Mouse (Mus musculus) midbrain, embryonic 12.5 days (tissue): ENCODE results near the gene A130010J15Rik. TPM values are rescaled to one million over a fixed set of nuclear protein-coding genes. Genes with fewer than 3 reads are reported as not detected.

Source experiments
- ATAC-seq: fragments of 200-750 bp; cut with Nextera tagmentation; 2 replicates; pipeline ENCODE4 v1.8.0; 2017; ENCODE audit warnings: low read depth, moderate TSS enrichment, moderate library complexity; ENCODE audit not compliant: low FRiP score
- H3K27ac ChIP-seq: fragments of 300-500 bp; sonication (generic); replicated peaks from 2 replicates; pipeline ENCODE4 v1.5.1; 2016; ENCODE audit warnings: mild to moderate bottlenecking
- H3K27me3 ChIP-seq: fragments of 300-500 bp; sonication (generic); 2 replicates; pipeline ENCODE4 v1.6.1; 2016; ENCODE audit warnings: mild to moderate bottlenecking
- H3K36me3 ChIP-seq: fragments of 300-500 bp; sonication (generic); 2 replicates; pipeline ENCODE4 v1.6.1; 2016
- H3K4me1 ChIP-seq: fragments of 300-500 bp; sonication (generic); 2 replicates; pipeline ENCODE4 v1.6.1; 2016
- H3K4me2 ChIP-seq: fragments of 300-500 bp; sonication (generic); replicated peaks from 2 replicates; pipeline ENCODE4 v1.6.1; 2016; ENCODE audit warnings: mild to moderate bottlenecking, moderate library complexity
- H3K4me3 ChIP-seq: fragments of 300-500 bp; sonication (generic); 2 replicates; pipeline ENCODE4 v1.5.1; 2016; ENCODE audit warnings: mild to moderate bottlenecking
- H3K9ac ChIP-seq: fragments of 300-500 bp; sonication (generic); replicated peaks from 2 replicates; pipeline ENCODE4 v1.6.1; 2016; ENCODE audit warnings: mild to moderate bottlenecking, moderate library complexity
- H3K9me3 ChIP-seq: fragments of 300-500 bp; sonication (generic); 2 replicates; pipeline ENCODE4 v1.6.1; 2016; ENCODE audit warnings: mild to moderate bottlenecking
- WGBS: fragments of 180-500 bp; shearing (Covaris S2); methylation state at CpG from one replicate; pipeline ENCODE4 v1.1.7; 2016; 5-methylcytosine and 5-hydroxymethylcytosine counted together
- polyA plus RNA-seq: library from polyadenylated mRNA; unstranded; fragments of >200 nt; fragmentation: Nextera tagmentation; extraction: Ambion mirVana; gene quantifications from 2 replicates; pipeline ENCODE4 v1.2.1, GENCODE M21; 2016

Gene A130010J15Rik
- polyA plus RNA-seq, 1 experiment from 2014 or later, result 16.6 TPM

DNA sequence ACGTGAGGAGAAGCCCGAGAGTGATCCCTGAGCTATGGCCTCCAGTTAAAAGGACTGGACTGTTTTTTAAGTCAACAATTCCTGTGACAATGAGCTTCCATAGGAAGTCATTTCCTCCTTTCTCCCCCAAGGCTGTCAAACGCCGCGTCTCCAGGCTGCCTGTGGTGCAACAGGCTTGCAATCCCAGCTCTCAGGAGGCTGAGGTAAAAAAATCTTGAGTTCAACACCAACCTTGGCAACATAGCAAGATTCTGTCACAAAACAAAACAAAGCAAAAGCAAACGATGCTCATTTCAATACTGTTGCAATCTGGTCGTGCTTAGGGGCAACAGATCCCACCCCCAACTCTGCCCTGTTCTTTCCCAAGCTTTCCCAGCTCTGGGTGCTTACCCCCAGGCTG lies 29.8 kb upstream of the A130010J15Rik start:
- H3K27me3 ChIP-seq, result peaks cover 4% of the 10 kb centered on the region
- H3K4me2 ChIP-seq, result no peak overlapping the region
- H3K27ac ChIP-seq, result no peak overlapping the region
- no peaks in the 10 kb centered on the region for H3K9me3 ChIP-seq
- H3K36me3 ChIP-seq, result no peaks in the 10 kb centered on the region
- 57% methylated on average over 7 of the region's 7 CpGs for WGBS
- H3K4me3 ChIP-seq, result no peak overlapping the region
- H3K4me1 ChIP-seq, result no peaks in the 10 kb centered on the region
- no peak for ATAC-seq
- H3K9ac ChIP-seq, result no peak overlapping the region

- Histone ChIP-seq H3K4me2 (no peak overlapping the region), H3K36me3 (no peaks in the 10 kb centered on the region), H3K9me3 (no peaks in the 10 kb centered on the region), H3K4me1 (no peaks in the 10 kb centered on the region), H3K4me3 (no peak overlapping the region), H3K27ac (no peak overlapping the region), H3K9ac (no peak overlapping the region), H3K27me3 (peaks cover 4% of the 10 kb centered on the region)
- WGBS, result 60% methylated on average over 3 of the region's 3 CpGs
- ATAC-seq, result no peak
Observed at GRCm38 (mm10) chr1:193138669-193139068, 29.2 kb upstream of the A130010J15Rik start.

GRCm38 (mm10) chr1:193141118-193141517 lies 26.7 kb upstream of the A130010J15Rik start:
- WGBS, result 75% methylated on average over 7 of the region's 7 CpGs
- H3K27me3 ChIP-seq, result peaks cover 4% of the 10 kb centered on the region

DNA sequence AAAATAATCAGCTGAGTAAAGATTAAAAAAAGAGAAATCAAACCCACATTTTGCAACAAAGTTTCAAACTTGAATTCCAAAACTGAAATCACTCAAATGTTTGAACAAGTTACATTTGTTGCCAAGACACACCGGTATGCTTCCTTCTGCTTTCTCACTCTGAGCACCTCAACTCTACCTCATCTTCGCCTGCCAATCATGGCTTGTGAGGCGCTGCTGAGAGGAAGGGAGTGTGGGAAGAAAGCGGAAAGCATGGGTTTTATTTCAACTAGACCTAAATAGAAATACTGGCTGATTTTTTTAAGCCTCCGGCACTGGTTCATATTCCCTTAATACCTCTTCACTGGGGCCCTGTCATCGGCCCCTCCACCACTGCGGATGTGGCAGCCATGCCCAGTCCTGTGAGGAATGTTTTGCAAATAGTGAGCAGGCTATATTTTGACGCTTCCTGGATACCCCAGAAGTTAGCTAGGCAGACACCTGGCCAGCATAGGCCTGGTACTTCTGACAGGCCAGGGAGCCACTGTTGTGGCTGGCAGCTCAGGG lies 25.3 kb upstream of the A130010J15Rik start:
- Histone ChIP-seq H3K27ac (no peak overlapping the region), H3K27me3 (peaks cover 4% of the 10 kb centered on the region; the same call in 1 of the 2 replicates), H3K36me3 (no peaks in the 10 kb centered on the region), H3K4me2 (no peak overlapping the region), H3K4me3 (no peak overlapping the region), H3K9ac (no peak overlapping the region), H3K4me1 (no peaks in the 10 kb centered on the region; the same call in 1 of the 2 replicates), H3K9me3 (no peaks in the 10 kb centered on the region)
- no peak for ATAC-seq
- WGBS, result 87% methylated on average over 8 of the region's 8 CpGs

More at GRCm38 (mm10) chr1:193141118-193141517, 26.7 kb upstream of the A130010J15Rik start:
- no peaks in the 10 kb centered on the region for H3K4me1 ChIP-seq
- H3K4me2 ChIP-seq, result no peak overlapping the region
- H3K36me3 ChIP-seq, result no peaks in the 10 kb centered on the region
- no peak overlapping the region for H3K27ac ChIP-seq
- no peak for ATAC-seq
- H3K4me3 ChIP-seq, result no peak overlapping the region
- no peak overlapping the region for H3K9ac ChIP-seq
- no peaks in the 10 kb centered on the region for H3K9me3 ChIP-seq

- H3K4me2 ChIP-seq, result no peak overlapping the region
- H3K4me1 ChIP-seq, result no peaks in the 10 kb centered on the region; the same call in 1 of the 2 replicates
- H3K4me3 ChIP-seq, result no peak overlapping the region
- H3K36me3 ChIP-seq, result no peaks in the 10 kb centered on the region
- H3K9me3 ChIP-seq, result no peaks in the 10 kb centered on the region
- WGBS, result 90% methylated on average over 6 of the region's 6 CpGs
- no peak overlapping the region for H3K27ac ChIP-seq
- H3K27me3 ChIP-seq, result 0 out of 2 replicates have a peak, but pooled peaks cover 2% of the 10 kb centered on the region
- no peak for ATAC-seq
- H3K9ac ChIP-seq, result no peak overlapping the region
Observed at GRCm38 (mm10) chr1:193144516-193144915, 23.3 kb upstream of the A130010J15Rik start.

GRCm38 (mm10) chr1:193145101-193145500 lies 22.7 kb upstream of the A130010J15Rik start:
- 0 out of 2 replicates have a peak, but pooled peaks cover 3% of the 10 kb centered on the region for H3K27me3 ChIP-seq
- WGBS, result 77% methylated on average over 4 of the region's 4 CpGs
- no peak overlapping the region for H3K4me2 ChIP-seq

DNA sequence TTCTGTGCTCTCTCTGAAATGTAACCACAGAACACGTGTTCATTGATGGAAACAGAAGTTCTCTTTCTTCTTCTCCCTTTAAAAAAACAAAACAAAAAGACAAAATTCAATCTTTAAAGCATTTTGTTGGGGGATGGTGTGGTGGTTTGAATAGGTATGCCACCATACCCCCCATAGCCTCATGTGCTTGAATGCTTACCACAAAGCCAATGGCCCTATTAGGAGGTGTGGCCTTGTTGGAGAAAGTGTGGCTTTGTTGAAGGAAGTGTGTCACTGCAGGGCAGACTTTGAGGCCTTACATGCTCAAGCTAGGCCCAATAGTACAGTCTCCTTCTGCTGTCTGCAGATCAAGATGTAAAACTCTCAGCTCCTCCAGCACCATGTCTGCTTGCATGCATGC lies 21.4 kb upstream of the A130010J15Rik start:
- H3K4me1 ChIP-seq, result no peaks in the 10 kb centered on the region; the same call in 1 of the 2 replicates
- 81% methylated on average over 1 of the region's 1 CpGs for WGBS
- no peak overlapping the region for H3K4me3 ChIP-seq
- H3K36me3 ChIP-seq, result no peaks in the 10 kb centered on the region
- ATAC-seq, result no peak
- peaks cover 10% of the 10 kb centered on the region for H3K27me3 ChIP-seq
- H3K9me3 ChIP-seq, result no peaks in the 10 kb centered on the region
- no peak overlapping the region for H3K4me2 ChIP-seq
- no peak overlapping the region for H3K27ac ChIP-seq
- H3K9ac ChIP-seq, result no peak overlapping the region

More at GRCm38 (mm10) chr1:193145101-193145500, 22.7 kb upstream of the A130010J15Rik start:
- no peaks in the 10 kb centered on the region; the same call in 1 of the 2 replicates for H3K4me1 ChIP-seq
- no peaks in the 10 kb centered on the region for H3K36me3 ChIP-seq
- H3K9me3 ChIP-seq, result no peaks in the 10 kb centered on the region
- H3K4me3 ChIP-seq, result no peak overlapping the region
- H3K9ac ChIP-seq, result no peak overlapping the region
- no peak overlapping the region for H3K27ac ChIP-seq
- no peak for ATAC-seq

DNA sequence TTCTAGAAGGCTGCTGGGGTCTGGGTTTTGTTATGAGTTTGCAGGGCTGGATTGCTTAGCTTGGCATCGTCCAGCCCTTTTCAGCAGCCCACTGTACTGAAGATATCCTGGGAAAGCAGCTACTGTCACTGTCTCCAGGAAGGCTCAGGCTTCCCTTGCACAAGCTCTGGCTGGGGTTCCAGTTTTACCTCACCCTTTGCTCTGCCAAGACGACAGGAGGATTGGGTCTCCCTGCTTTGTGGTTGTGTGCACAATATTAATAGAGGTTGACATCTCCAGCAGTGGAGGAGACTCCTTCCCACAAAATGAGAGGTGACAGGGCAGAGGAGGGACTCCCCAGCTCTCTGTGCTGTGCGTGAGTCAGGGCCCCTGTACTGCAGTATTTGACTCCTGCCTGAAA lies 18.6 kb upstream of the A130010J15Rik start:
- Histone ChIP-seq H3K4me1 (peaks cover 11% of the 10 kb centered on the region), H3K27me3 (peaks cover 38% of the 10 kb centered on the region), H3K36me3 (no peaks in the 10 kb centered on the region), H3K4me3 (no peak overlapping the region), H3K9me3 (no peaks in the 10 kb centered on the region), H3K27ac (no peak overlapping the region), H3K4me2 (no peak overlapping the region), H3K9ac (no peak overlapping the region)
- ATAC-seq, result no peak
- WGBS, result 73% methylated on average over 3 of the region's 3 CpGs

- H3K36me3 ChIP-seq, result no peaks in the 10 kb centered on the region
- H3K27ac ChIP-seq, result no peak overlapping the region
- peaks cover 11% of the 10 kb centered on the region for H3K4me1 ChIP-seq
- no peak for ATAC-seq
- H3K9me3 ChIP-seq, result no peaks in the 10 kb centered on the region
- no peak overlapping the region for H3K4me2 ChIP-seq
- no peak overlapping the region for H3K9ac ChIP-seq
- WGBS, result 47% methylated on average over 7 of the region's 7 CpGs
- peaks cover 55% of the 10 kb centered on the region for H3K27me3 ChIP-seq
- no peak overlapping the region for H3K4me3 ChIP-seq
Observed at GRCm38 (mm10) chr1:193151134-193151533, 16.7 kb upstream of the A130010J15Rik start.

DNA sequence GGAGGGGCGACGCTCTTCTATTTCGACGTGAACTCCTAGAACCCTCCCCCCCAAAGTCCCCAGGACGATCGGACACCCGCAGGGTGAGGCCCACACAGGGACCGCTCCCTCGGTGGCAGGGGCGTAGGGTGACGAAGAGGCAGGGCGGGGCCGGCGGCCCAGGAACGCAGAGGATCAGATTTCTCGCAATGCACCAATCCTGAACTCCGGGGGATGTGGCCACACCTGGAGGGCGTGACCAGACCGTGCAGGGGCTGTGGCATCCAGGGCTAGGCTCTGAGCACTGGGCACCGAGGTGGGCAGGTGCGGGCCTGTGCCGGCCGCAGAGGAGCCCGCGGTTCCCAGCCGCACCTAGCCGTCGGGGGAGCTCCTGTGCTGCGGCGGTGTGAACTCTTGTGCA lies 15.0 kb upstream of the A130010J15Rik start, which contains the start of gene Irf6:
Gene Irf6 (plus strand): TSS at position 240 of the 400 bp plus-strand sequence.
- H3K9me3 ChIP-seq, result no peaks in the 10 kb centered on the region
- H3K4me3 ChIP-seq, result peak within 1 kb of the TSS; percentile 12
- no peaks in the 10 kb centered on the region for H3K36me3 ChIP-seq
- peak within 1 kb of the TSS; percentile 35 for H3K4me2 ChIP-seq
- peaks cover 58% of the 10 kb centered on the region for H3K27me3 ChIP-seq
- peak; percentile 76 for ATAC-seq
- 2% methylated on average over 30 of the region's 30 CpGs for WGBS
- no peak within 1 kb of the TSS for H3K27ac ChIP-seq
- H3K4me1 ChIP-seq, result peaks cover 11% of the 10 kb centered on the region
- no peak within 1 kb of the TSS; the same call in 1 of the 2 replicates for H3K9ac ChIP-seq

- Histone ChIP-seq H3K27me3 (peaks cover 58% of the 10 kb centered on the region), H3K4me1 (peaks cover 11% of the 10 kb centered on the region), H3K36me3 (no peaks in the 10 kb centered on the region), H3K27ac (no peak overlapping the region), H3K9me3 (no peaks in the 10 kb centered on the region), H3K9ac (no peak overlapping the region), H3K4me3 (peak overlapping the region; percentile 12; the same call in 1 of the 2 replicates), H3K4me2 (peak overlapping the region; percentile 35; the same call in 1 of the 2 replicates)
- ATAC-seq, result no peak
- whole genome bisulfite sequencing, result 27% methylated on average over 16 of the region's 16 CpGs
Observed at GRCm38 (mm10) chr1:193153561-193153960, 14.3 kb upstream of the A130010J15Rik start.

DNA sequence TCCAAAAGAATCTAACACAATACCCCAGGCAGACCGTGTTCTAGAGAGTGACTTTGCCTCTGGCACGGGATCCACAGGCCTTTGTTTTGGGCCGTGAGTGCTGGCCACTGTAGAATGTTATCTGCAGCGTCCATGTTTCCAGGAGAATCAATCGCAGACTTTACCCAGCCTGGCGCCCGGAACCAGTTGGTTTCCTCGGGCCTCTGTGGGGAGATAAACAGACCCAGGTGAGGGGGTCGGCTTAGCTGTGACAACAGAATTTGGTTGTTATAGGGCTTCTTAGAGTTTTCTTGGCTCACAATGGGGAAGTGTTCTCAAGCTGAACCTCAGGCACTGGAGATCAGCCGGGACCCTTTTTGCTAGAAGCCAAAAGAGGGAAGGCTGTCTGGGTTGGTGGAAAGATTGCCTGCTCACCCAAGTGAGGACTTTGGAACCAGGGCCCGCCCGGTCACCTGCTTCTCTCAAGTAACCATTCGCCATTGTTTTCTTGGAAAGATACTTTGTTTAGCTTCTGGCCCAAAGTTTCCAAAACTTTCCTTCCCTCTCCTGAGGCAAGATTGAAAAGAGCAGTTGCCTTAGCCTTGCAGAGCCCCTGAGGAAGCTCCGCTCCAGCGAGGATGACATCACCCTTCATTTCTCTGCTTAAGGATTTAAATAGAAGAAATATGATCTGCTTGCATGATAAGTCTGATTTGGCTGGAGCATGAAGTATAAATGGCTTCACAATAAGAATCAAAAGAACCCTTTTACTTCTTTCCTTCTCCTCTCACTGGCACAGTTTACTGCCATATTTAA lies 11.3 kb upstream of the A130010J15Rik start:
- H3K36me3 ChIP-seq, result no peaks in the 10 kb centered on the region
- H3K27me3 ChIP-seq, result peaks cover 47% of the 10 kb centered on the region
- 80% methylated on average over 15 of the region's 15 CpGs for WGBS
- H3K9me3 ChIP-seq, result no peaks in the 10 kb centered on the region
- no peak overlapping the region for H3K4me2 ChIP-seq
- peaks cover 20% of the 10 kb centered on the region for H3K4me1 ChIP-seq
- H3K4me3 ChIP-seq, result no peak overlapping the region
- no peak overlapping the region for H3K27ac ChIP-seq
- H3K9ac ChIP-seq, result no peak overlapping the region
- no peak for ATAC-seq
